Mouse (Mus musculus) cerebellum, adult 2 months (tissue): ENCODE results near the gene Igf2r.

Source experiments
- CTCF ChIP-seq: fragments of 200-500 bp; IDR thresholded peaks from 2 replicates; pipeline ENCODE4 v1.5.1; 2011; ENCODE audit warnings: low read depth, mild to moderate bottlenecking, control low read depth, low read length, moderate library complexity, borderline replicate concordance; ENCODE audit not compliant: insufficient read depth
- POLR2A ChIP-seq: fragments of 200-500 bp; IDR thresholded peaks from 2 replicates; pipeline ENCODE4 v1.6.1; 2011; ENCODE audit warnings: low read length, control low read depth, borderline replicate concordance; ENCODE audit not compliant: insufficient read depth

- no peak for TF ChIP-seq POLR2A
- TF ChIP-seq CTCF, result no peak
Observed at GRCm38 (mm10) chr17:12724767-12725744, 44.4 kb downstream of the Igf2r start.
